Mouse (Mus musculus): ENCODE measurements around the gene Spag7.
A peak's percentile ranks its signal among the peaks of the same experiment; 100 is the strongest.

Gene Spag7

DNA sequence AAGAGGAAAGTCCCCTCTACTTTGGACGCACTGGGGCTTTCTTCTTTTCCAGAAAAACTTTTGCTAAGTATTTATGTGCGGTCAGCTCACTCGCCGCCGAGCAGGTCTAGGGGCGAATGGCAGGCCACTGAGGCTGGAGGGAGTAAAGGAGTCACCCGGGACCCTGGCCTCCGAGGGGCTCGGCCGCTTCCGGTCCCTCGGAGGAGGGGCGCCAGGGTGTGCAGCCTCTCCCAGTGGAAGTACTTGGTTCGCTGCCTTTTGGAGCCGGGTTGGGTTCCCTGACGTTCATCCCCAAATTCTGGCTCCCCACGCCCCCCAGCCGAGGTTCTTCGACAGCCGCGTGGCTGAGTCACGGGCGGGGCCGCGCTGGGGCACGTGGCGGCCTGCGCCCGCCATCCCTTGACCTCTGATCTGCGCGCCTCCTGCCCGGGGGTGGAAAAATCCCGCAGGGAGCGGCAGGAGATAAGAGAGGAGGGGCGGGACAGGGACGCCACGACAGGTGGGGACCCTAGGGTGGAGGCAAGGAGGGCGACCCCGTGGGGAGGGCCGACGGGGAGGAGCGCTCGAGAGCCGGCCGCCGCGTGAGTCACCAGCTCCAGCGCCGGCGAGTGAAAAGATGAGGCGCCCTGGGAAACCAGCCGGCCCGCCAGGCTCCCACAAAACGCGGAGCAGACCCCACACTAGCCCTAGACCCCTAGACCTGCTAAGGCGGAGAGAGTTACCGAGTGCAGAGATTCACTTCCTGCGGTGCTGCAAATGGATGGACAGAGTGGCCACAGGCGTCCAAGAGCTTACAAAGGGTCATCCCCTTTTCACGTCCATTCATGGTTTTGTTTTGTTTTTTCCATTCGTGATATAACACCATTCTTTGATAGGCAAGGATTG, 13.4 kb downstream of the Spag7 start:
- no peak for DNase-seq (ENCODE audit: low read depth)

GRCm38 (mm10) chr11:70654923-70655570, 14.2 kb downstream of the Spag7 start:
- DNase-seq (ENCODE audit: low read depth): peak; percentile 88

DNA sequence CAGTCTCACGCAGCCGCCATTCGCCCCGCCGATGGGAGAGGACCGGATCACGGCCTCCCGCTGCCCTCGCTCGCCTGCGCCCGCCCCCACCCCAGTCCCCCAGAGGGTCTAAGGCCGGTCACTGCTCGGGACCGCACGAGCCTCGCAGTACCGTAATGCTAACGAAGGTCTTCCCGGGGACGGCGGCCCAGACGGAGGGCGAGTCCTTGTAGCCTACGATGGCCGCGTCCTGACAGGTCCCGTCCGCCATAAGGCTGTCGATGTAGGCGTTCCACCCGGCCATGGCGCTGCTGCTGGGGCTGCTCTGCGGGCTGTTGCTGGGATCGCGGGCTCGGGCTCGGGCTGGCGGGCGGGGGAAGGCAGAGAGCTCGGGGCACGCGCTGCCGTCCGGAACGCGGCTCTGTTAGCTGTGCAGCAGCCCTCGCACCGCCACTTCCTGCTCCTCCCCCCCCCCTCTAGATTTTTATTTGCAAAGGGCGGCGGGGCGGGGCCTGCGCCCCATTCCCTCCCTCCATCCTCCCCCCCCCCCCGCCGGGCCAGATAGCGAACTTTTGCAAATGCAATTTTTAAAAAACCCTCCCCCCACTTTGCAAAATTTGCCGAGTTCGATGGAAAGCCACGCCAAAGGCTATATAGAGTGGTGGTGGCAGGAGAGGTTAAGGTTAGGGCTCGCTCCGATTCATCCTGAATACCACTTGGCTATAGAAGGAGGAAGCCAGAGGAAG, 14.9 kb downstream of the Spag7 start, which contains the start of gene Pfn1:
Gene Pfn1 (minus strand): TSS at position 447 of the 725 bp plus-strand sequence.
- DNase-seq (ENCODE audit: low read depth): peak; percentile 92

GRCm38 (mm10) chr11:70653345-70654197, 15.6 kb downstream of the Spag7 start:
- peak; percentile 84 for DNase-seq (ENCODE audit: low read depth)

DNA sequence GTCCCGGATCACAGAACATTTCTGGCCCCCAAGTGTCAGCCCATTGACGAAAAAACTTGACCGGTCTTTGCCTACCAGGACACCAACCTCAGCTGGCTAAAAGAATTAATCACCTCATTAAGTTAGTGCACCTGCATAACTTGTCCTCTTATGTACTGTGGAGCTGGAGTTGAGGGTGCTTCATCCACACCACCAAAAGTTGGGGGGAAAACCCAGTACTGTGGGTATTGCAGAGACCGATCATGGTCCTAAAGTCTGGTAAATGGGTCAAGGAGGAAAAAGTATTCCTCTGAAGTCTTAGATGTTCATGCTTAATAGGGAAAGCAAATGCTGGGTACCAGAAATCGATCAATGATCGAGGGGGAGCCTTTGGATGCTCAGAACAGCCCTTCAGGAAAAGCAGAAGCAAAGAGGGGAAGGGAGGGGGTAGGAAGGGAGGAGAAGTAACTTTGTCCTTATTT, 16.3 kb downstream of the Spag7 start:
- DNase-seq (ENCODE audit: low read depth): peak; percentile 72

DNA sequence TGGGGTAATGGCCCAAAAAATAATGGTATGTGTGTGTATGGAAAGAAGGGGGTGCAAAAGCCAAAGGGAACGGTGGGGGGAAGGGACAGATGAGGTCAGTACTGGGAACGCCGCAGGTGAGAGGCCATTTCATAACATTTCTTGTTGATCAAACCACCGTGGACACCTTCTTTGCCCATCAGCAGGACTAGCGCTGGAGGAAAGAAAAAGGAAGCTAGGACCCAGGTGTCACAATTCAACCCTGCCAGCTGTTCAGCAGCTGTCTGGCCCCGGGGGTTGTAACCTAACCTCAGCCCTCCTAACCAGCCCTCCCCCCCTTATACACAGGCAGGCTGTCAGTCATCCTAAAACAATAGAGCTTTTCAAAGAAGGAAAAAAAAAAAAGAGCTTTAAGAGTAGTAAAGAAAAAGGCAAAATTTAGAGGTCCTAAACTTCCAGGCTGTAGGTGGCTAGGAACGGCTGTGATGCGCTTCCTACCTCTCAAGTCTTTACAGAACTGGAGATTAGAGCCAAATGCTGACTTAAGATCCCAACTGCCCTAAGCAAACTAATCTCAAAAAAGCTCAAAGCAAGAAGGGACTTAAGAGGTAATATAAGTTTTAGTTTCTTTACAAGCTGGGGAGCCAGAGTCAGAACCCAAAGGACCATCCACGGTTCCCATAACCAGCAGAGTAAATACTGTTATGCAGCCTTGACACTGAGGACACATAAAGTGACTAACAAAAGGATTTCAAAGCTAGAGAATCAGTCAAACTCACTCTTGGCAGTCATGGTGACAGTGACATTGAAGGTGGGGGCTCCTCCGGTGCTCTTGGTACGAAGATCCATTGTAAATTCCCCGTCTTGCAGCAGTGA, 17.0 kb downstream of the Spag7 start:
- peak; percentile 59 for DNase-seq (ENCODE audit: low read depth)

- peak; percentile 47 for DNase-seq (ENCODE audit: low read depth)
Measured at GRCm38 (mm10) chr11:70651391-70651790, 17.8 kb downstream of the Spag7 start.

DNA sequence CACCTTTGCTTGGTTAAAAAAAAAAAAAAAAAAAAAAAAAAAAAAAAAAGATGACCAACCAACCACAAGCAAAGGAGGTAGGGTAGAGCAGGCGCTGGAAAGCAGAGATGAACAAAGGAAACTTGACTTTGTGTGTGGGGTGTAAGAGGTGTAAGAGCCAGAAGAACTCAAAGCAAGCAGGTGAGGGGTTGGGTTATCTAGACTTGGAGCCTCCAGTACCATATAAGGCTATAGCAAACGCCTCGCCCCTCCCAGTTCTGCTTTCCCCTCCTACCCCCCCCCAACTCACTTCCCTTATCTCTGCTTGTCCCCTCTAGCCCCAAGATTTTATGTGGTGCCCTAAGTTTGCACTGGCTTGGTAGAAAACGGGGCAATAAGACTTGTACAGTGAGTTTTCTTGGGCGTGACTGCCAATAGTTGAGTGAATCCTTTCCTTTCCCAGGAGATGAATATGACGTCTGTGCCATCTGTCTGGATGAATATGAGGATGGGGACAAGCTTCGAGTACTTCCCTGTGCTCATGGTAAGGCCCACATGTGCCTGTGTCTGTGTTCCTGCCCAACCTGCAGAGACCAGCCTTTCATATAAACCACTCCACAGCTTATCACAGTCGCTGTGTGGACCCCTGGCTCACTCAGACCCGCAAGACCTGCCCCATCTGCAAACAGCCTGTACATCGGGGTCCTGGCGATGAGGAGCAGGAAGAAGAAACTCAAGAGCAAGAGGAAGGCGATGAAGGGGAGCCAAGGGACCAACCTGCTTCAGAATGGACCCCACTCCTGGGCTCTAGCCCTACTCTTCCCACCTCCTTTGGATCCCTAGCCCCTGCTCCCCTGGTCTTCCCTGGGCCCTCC, 18.7 kb downstream of the Spag7 start:
- peak; percentile 87 for DNase-seq (ENCODE audit: low read depth)

DNA sequence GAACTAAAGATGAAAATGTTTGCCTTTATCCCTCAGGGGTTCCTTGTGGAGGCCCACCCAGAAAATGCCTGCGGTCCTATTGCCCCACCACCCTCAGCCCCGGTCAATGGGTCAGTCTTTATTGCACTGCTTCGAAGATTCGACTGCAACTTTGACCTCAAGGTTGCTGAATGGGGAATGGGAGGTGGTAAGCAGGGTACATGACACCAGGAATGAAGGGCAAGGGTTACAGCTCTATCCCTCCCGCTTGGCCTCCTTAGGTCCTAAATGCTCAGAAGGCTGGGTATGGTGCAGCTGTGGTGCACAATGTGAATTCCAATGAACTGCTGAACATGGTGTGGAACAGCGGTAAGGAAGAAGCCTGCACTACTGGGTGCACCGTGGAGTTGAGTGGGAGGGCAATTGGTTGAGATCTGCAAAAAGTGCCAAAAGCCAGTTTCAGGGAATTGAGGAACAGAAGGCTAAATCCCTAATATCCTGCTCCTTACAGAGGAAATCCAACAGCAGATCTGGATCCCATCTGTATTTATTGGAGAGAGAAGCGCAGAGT, 20.0 kb downstream of the Spag7 start:
- peak; percentile 46 for DNase-seq (ENCODE audit: low read depth)

DNA sequence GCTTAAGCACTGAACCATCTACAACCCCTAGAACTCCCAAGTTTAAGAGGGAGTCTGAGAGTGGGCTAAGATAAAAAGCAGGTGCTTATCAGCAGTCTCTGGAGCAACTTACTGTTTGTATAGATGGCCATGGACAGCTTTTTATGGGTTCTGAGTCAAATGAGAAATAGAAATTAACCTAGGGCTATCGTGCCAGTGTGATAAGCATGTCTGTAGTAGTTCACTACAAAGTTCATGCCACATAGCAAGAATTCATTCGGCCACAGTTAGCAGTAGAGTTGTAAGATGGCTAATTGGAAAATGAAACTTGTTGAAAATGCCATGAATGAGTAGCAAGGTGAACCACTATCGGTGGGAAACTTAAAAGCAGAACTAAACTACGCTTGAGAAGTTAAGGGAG, 20.7 kb downstream of the Spag7 start:
- DNase-seq (ENCODE audit: low read depth): peak; percentile 47

GRCm38 (mm10) chr11:70647716-70648420, 21.3 kb downstream of the Spag7 start:
- DNase-seq (ENCODE audit: low read depth): no peak

DNA sequence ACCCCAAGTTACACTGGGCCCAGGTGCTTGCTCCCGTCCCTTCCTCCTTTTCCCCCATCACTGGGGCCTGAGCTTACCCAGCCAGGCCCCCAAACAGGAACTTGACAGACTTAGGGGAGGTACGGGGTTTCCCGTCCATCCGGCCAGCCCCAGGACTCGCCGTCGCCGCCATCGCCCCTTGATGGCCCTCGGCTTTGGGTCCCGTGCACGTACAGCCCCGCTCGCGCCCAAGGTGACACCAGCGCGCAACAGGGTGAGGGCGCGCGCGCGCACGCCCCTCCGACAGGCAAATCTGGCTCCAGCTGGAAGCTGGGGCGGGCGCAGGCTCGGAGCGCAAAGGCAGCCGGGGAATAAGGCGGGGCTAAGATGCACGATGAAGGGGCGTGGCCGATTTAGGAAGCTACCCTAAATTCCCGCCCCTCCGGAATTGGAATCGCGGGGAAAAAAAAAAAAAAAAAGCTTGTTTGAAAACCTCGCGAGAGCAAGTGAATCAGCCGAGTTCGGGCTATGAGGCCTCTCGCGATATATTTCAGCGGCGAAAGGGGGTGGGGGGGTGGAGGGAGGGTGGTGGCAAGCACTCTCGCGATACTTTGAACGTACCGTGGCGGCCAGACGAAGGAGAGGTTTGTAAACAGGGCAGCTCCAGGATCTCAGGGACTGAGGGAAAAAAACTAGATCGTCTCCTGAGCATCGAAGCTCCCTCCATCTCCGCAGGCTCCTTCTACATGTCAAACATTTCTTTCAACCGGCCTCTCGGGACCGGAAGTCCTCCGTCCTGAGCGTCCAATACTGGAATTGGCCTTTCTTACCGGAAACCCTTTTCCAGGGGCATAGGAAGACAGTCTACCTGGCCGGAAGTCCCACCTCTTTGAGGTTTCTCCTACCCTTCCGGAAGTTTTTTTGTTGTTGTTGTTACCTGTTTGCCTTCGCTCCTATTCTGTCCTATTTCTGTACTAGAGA, 22.2 kb downstream of the Spag7 start, which contains the start of the genes Rnf167 and Slc25a11:
Gene Rnf167 (plus strand): TSS at position 545 of the 960 bp plus-strand sequence.
Gene Slc25a11 (minus strand): TSS at position 789 of the 960 bp plus-strand sequence.
- peak; percentile 98 for DNase-seq (ENCODE audit: low read depth)

DNA sequence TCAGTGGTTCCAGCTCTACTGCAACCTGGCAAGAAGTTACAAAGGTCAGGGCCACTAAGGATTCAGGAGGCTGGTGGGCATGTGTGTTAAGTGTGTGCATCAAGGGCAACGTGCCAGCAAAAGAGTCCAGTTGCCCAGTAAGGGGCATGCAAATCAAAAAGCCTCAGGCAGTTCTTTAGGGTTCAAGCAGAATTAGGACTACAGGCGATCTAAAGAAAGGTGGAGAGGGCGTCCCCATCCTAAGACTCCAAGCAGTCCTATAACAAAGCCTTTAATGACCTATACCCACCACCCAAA, 23.0 kb downstream of the Spag7 start:
- DNase-seq (ENCODE audit: low read depth): no peak

DNA sequence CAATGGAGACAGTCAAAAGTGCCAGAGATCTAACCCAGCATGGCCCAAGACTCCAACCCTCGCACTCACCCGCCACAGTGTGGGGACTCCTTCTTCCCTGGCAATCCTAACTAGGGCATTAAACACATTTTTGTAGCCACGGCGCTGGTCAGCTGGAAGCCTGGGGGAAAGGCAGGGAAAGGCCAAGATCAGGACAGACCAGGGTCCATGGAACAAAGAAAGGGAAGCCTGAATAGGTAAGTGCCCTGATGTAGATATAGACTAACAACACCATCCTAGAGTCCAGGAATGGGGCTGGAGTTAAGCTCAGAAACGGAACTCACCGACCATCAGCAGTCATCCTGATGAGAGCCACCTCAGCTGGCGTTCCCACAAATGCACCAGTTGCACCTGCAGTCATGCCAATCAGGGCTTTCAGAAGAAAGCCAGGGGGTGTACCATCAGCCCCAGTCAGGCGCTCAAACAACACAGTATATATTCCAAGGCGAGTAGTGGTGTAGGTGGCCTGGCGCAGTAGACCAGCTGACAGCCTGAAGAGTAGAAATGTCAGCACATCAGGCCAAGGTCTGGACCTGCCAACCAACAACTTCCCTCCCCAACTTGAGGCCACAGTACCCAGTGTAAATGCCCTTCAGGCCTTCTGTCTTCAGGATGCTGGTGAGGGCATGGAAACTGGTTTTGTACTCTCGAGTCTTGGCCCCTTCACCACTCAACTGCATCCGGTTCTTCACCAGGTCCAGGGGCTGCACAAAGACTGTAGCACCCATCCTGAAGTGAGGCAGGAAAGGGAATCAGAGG, 23.6 kb downstream of the Spag7 start:
- DNase-seq (ENCODE audit: low read depth): no peak

GRCm38 (mm10) chr11:70644564-70645103, 24.6 kb downstream of the Spag7 start:
- no peak for DNase-seq (ENCODE audit: low read depth)

- no peak for DNase-seq (ENCODE audit: low read depth)
Measured at GRCm38 (mm10) chr11:70643051-70643450, 26.2 kb downstream of the Spag7 start.
